ENCODE assay signal across 20 mouse cellular contexts in the genomic region with DNA sequence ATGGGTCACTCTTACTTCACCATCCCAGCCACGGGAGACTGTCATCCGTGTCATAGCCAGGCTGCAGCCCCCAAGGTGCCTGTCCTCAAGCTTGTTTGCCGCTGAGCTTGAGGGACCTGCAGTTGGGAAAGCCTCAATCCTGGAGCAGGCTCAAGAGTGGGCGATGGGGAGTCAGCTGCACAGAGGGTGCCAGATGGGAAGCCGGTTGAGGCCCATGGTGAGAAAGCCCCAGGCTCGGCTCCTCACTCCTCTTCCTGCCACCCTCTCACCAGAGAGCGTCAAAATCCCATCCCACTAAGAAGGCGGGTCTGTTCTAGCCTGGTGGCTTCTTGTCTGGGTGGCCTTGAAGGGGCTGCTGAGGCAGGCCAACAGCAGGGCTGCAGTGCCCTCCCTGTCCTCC. TPM values are rescaled to one million over a fixed set of nuclear protein-coding genes. Genes with fewer than 3 reads are reported as not detected.
DNase-seq lines count a peak whose midpoint lies in the region; ATAC-seq lines count a peak whose summit lies in the region.
"Had no signal": no experiment of that assay in that cellular context is flagged by ENCODE, and none has a peak within 500 bp of the region (broad histone marks: within the 10 kb centered on the region; RNA-seq: fewer than 3 reads in every experiment).

No protein-coding gene starts in this region.

- H3K36me3 ChIP-seq in hindbrain, embryonic 13.5 days = peaks cover 48% of the 10 kb centered on the region
- H3K36me3 ChIP-seq in hindbrain, embryonic 12.5 days = peaks cover 32% of the 10 kb centered on the region
- peaks cover 3% of the 10 kb centered on the region; the same call in 1 of the 2 replicates for H3K36me3 ChIP-seq in liver, embryonic 11.5 days (ENCODE audit: control insufficient read depth, insufficient read depth, low read length)

- ATAC-seq in hindbrain, embryonic 13.5 days (ENCODE audit: low FRiP score) = no peak
- no peak for ATAC-seq in hindbrain, embryonic 12.5 days (ENCODE audit: low FRiP score)
- no peak for ATAC-seq in liver, embryonic 11.5 days (replicated peaks; ENCODE audit: low FRiP score)
- ATAC-seq: forebrain, embryonic 15.5 days had no signal

- no peak overlapping the region for H3K4me2 ChIP-seq in hindbrain, embryonic 13.5 days
- H3K4me2 ChIP-seq in hindbrain, embryonic 12.5 days (replicated peaks) = no peak overlapping the region
- H3K4me2 ChIP-seq in liver, embryonic 11.5 days = no peak overlapping the region
- H3K4me2 ChIP-seq: embryonic facial prominence, embryonic 13.5 days; forebrain, embryonic 15.5 days; heart, embryonic 13.5 days; liver, embryonic 15.5 days had no signal

- H3K27me3 ChIP-seq in hindbrain, embryonic 13.5 days = no peaks in the 10 kb centered on the region
- H3K27me3 ChIP-seq in hindbrain, embryonic 12.5 days = no peaks in the 10 kb centered on the region; the same call in 1 of the 2 replicates
- H3K27me3 ChIP-seq in liver, embryonic 11.5 days (replicated peaks; ENCODE audit: control insufficient read depth, insufficient read depth, low read length) = peaks cover 4% of the 10 kb centered on the region; the same call in 1 of the 2 replicates
- H3K27me3 ChIP-seq: embryonic facial prominence, embryonic 13.5 days; forebrain, embryonic 15.5 days had no signal

- no peaks in the 10 kb centered on the region for H3K9me3 ChIP-seq in hindbrain, embryonic 13.5 days
- H3K9me3 ChIP-seq in hindbrain, embryonic 12.5 days (replicated peaks) = no peaks in the 10 kb centered on the region
- H3K9me3 ChIP-seq in liver, embryonic 11.5 days (ENCODE audit: control insufficient read depth, low read length) = no peaks in the 10 kb centered on the region
- H3K9me3 ChIP-seq: embryonic facial prominence, embryonic 13.5 days; forebrain, embryonic 15.5 days; heart, embryonic 13.5 days; liver, embryonic 15.5 days; midbrain, embryonic 10.5 days had no signal

- H3K4me1 ChIP-seq in hindbrain, embryonic 13.5 days (replicated peaks) = peaks cover 46% of the 10 kb centered on the region
- H3K4me1 ChIP-seq in hindbrain, embryonic 12.5 days = peaks cover 45% of the 10 kb centered on the region
- H3K4me1 ChIP-seq in liver, embryonic 11.5 days (replicated peaks; ENCODE audit: control insufficient read depth, insufficient read depth, low read length) = no peaks in the 10 kb centered on the region
- H3K4me1 ChIP-seq: heart, embryonic 13.5 days; liver, embryonic 15.5 days had no signal

- DNase-seq in right cerebral cortex, adult 18-20 months = peak; percentile 90
- no peak for DNase-seq in right cerebral cortex, postnatal 14 days
- DNase-seq in layer of hippocampus, postnatal 14 days (ENCODE audit: low spot score in 2 of 2) = peak; percentile 43 to 67
- no peak for DNase-seq in yolk sac, embryonic 10.5 days (ENCODE audit: low spot score)
- no peak for DNase-seq in liver, embryonic 11.5 days (ENCODE audit: low spot score)
- DNase-seq: cerebellum, adult 8-10 months; gastrocnemius, postnatal 10 days; heart, adult 18-20 months; heart, postnatal 36 days; kidney, adult 18-20 months; retina, postnatal 1 day had no signal

- H3K27ac ChIP-seq in hindbrain, embryonic 13.5 days = 0 out of 2 replicates have a peak overlapping the region, but pooled peaks have one; percentile 83
- no peak overlapping the region for H3K27ac ChIP-seq in hindbrain, embryonic 12.5 days
- no peak overlapping the region for H3K27ac ChIP-seq in liver, embryonic 11.5 days (ENCODE audit: low read depth, low read length)
- H3K27ac ChIP-seq: embryonic facial prominence, embryonic 13.5 days; heart, embryonic 13.5 days; kidney, postnatal 0 days; liver, embryonic 15.5 days; macrophage; midbrain, embryonic 10.5 days had no signal

- WGBS in hindbrain, embryonic 13.5 days = 84% methylated on average over 8 of the region's 8 CpGs
- 89% methylated on average over 8 of the region's 8 CpGs for WGBS in hindbrain, embryonic 12.5 days
- WGBS in liver, embryonic 11.5 days = 90% methylated on average over 8 of the region's 8 CpGs

- H3K4me3 ChIP-seq in hindbrain, embryonic 13.5 days = no peak overlapping the region
- no peak overlapping the region for H3K4me3 ChIP-seq in hindbrain, embryonic 12.5 days
- no peak overlapping the region for H3K4me3 ChIP-seq in liver, embryonic 11.5 days (ENCODE audit: low read depth, low read length)
- H3K4me3 ChIP-seq: embryonic facial prominence, embryonic 13.5 days; forebrain, embryonic 15.5 days; heart, embryonic 13.5 days; liver, embryonic 15.5 days; midbrain, embryonic 10.5 days had no signal

- H3K9ac ChIP-seq in hindbrain, embryonic 13.5 days = peak overlapping the region; percentile 24; the same call in 1 of the 2 replicates
- H3K9ac ChIP-seq in hindbrain, embryonic 12.5 days = no peak overlapping the region
- no peak overlapping the region for H3K9ac ChIP-seq in liver, embryonic 11.5 days (ENCODE audit: low read depth, low read length)
- H3K9ac ChIP-seq: embryonic facial prominence, embryonic 13.5 days; forebrain, embryonic 15.5 days; heart, embryonic 13.5 days; liver, embryonic 15.5 days had no signal

RNA-seq across cellular contexts. Expression of gene Endov, which starts 16.6 kb away (rescaled TPM):
- polyA plus RNA-seq in hindbrain, embryonic 13.5 days (2015; fragmentation: Nextera tagmentation; extraction: Ambion mirVana) = 15.5 and 20.9 TPM in 2 replicates
- polyA plus RNA-seq in hindbrain, embryonic 12.5 days (2016; fragmentation: Nextera tagmentation; extraction: Ambion mirVana) = 22.2 and 24.9 TPM in 2 replicates
- total RNA-seq in layer of hippocampus, postnatal 14 days (2021) = 10 to 100 TPM; 26.3 to 27.7 TPM
- 13.2 and 14.2 TPM in 2 replicates for polyA plus RNA-seq in liver, embryonic 11.5 days (2014; fragmentation: Nextera tagmentation; extraction: Ambion mirVana)

RNA-seq across cellular contexts. Expression of gene Nptx1, which starts 39.8 kb away (rescaled TPM):
- 12.6 and 15.2 TPM in 2 replicates for polyA plus RNA-seq in hindbrain, embryonic 13.5 days (2015; fragmentation: Nextera tagmentation; extraction: Ambion mirVana)
- 14.8 and 15.2 TPM in 2 replicates for polyA plus RNA-seq in hindbrain, embryonic 12.5 days (2016; fragmentation: Nextera tagmentation; extraction: Ambion mirVana)
- total RNA-seq in layer of hippocampus, postnatal 14 days (2021) = 100 to 1,000 TPM; 297 to 306 TPM
- 0.23 and 0.34 TPM in 2 replicates for polyA plus RNA-seq in liver, embryonic 11.5 days (2014; fragmentation: Nextera tagmentation; extraction: Ambion mirVana)
- polyA plus RNA-seq: liver, embryonic 15.5 days had no signal

Comparison
In these comparisons a context has a peak if more than half of its experiments do, and no peak if none do; other contexts are left out.
1. DNase-seq: peak in right cerebral cortex, adult 18-20 months (single experiment) and layer of hippocampus, postnatal 14 days (2 of 2); none in right cerebral cortex, postnatal 14 days (single experiment), yolk sac, embryonic 10.5 days (single experiment) and liver, embryonic 11.5 days (single experiment).
2. RNA of gene Nptx1, which starts 39.8 kb away (polyA plus RNA-seq): 12.6 to 15.2 TPM in hindbrain, embryonic 13.5 days and 14.8 to 15.2 TPM in hindbrain, embryonic 12.5 days; 0.23 to 0.34 TPM in liver, embryonic 11.5 days; every median in the first group is over 10 times any median in the second.